Mouse (Mus musculus) mouse trophoblast stem cell (cell line): ENCODE measurements around the gene Tmprss15.

Source experiments
- in situ Hi-C, 2 experiments: fragments of 300-500 bp; cut with MseI, MboI; formaldehyde crosslinking; loops; 2 replicates in 1 of 2; 3 replicates in 1 of 2; pipeline ENCODE4 v1.15.1; 2025

Tmprss15 gene

GRCm38 (mm10) chr16:79090997-79091396, at the start of gene Tmprss15:
Gene Tmprss15 (minus strand): TSS chr16:79091097.
- in situ Hi-C loops = no loop called here

DNA sequence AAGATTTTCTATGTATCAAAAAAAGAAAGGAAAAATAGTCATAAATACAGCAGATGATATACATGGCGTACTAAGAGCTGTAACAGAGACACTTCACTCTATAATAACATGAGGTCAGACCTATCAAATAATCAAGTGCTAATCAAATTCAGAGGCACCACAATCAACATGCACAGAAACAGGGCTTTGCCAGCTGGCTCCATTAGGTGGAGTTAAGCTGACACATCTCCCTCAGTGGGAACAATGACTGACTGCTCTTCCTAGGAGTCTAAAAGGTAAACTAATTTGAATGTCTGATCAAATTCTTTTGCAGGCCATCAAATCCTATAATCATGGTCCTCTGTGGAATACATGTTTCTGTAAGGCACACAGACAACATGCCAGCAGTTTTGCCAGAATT, 24.0 kb upstream of the Tmprss15 start:
- in situ Hi-C loops = no loop called here

GRCm38 (mm10) chr16:79109516-79109915, 18.6 kb upstream of the Tmprss15 start:
- in situ Hi-C loops = no loop called here

DNA sequence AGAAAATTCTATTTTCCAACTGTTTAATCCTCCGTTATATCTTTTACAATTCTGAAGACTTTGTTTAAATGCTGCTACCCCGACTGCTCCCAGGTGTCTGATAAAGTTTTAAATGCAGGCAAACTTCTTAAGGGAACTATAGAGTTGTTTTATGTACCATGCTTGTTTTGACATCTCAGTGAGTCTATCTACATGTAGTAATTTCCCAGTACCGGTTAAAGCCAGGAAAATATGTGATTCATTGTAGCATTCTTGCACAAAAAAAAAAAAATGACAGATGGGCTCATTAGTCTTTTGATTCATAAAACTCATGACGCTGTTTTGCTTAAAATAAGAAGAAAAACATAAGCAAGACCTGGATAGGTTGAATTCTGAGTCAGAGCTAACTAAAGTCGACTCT, 18.1 kb upstream of the Tmprss15 start:
- in situ Hi-C loops = no loop called here

DNA sequence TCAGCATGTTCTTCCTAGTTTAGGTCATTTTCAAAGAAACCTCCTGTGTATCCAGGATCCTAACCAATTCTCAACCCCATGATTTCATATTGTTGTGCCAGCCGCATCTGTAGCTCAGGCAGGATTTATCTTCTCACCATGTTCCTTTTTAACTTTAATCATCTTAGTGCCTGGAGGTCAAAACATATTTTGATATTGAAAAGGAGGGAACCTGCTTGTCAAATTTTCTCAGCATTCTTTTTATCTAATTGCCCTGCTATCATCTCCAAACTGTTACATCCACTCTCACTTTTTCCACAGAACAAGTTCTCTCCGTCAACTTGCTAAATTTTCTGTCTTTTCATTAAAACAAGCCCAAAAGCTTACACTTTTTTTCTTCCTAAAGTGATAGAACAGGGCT, 9.4 kb upstream of the Tmprss15 start:
- in situ Hi-C loops = no loop called here

DNA sequence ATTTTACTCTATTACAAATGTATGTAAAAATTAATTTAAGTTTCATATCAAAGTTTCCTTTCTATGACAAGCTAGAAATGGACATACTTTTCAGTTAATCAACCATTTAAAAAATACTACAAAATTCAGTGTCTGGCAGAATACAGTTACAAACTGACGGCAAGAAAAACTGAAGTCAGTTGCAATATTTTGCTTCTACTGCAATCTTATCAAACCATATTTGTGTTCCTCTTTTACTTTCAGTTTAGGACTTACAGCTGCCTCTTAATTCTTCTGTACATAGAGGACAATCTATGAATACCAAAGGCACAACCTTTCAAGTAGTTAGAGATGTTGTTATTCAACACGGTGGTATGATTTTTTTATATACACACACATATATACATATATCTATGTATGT, 7.4 kb upstream of the Tmprss15 start:
- in situ Hi-C loops = no loop called here

GRCm38 (mm10) chr16:79086550-79086949, 4.3 kb downstream of the Tmprss15 start:
- in situ Hi-C loops = no loop called here

DNA sequence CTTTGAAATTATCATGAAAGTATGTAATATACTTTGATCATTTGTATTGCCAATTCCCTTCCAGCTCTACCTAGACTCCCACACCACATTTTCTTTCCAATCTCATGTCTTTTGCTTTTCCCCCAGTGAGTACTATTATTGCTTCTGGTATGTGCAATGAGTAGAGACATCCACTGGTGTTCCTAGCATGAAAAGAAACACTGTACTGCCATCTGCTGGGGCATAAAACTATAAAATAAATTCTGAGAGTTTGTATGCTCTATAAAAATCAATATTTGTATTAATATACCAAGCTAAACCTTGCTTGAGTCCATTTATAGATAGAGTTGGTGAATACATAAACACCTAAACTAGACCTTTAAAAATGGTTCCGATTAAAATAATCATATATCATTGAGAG, 27.0 kb downstream of the Tmprss15 start:
- in situ Hi-C loops = no loop called here

GRCm38 (mm10) chr16:79058775-79059558, 31.9 kb downstream of the Tmprss15 start:
- in situ Hi-C loops = no loop called here

DNA sequence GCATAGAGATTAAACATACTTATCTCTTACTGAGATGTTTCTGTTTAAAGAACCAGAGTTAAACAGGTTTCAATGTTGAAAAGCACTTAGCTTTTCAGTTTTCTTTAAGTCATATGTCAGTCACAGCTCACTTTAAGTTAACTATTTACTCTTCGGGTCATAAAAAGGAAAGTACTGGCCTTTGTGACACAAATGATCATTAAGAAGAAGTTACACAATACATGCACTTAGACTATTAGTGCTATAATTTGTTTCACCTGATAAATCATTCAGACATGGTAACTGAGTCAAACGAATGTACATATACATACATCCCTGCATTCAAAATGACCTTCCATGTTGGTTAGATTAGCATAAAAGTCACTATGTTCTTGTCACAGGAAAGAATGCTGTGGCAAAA, 58.3 kb downstream of the Tmprss15 start:
- in situ Hi-C loops = no loop called here

- in situ Hi-C loops = no loop called here
Measured at GRCm38 (mm10) chr16:79002812-79003211, 88.1 kb downstream of the Tmprss15 start.

- in situ Hi-C loops = no loop called here
Measured at GRCm38 (mm10) chr16:79001679-79002078, 89.2 kb downstream of the Tmprss15 start.

GRCm38 (mm10) chr16:78976384-78976783, 114.5 kb downstream of the Tmprss15 start:
- in situ Hi-C loops = no loop called here

- in situ Hi-C loops = no loop called here
Measured at GRCm38 (mm10) chr16:78974099-78974498, 116.8 kb downstream of the Tmprss15 start.

DNA sequence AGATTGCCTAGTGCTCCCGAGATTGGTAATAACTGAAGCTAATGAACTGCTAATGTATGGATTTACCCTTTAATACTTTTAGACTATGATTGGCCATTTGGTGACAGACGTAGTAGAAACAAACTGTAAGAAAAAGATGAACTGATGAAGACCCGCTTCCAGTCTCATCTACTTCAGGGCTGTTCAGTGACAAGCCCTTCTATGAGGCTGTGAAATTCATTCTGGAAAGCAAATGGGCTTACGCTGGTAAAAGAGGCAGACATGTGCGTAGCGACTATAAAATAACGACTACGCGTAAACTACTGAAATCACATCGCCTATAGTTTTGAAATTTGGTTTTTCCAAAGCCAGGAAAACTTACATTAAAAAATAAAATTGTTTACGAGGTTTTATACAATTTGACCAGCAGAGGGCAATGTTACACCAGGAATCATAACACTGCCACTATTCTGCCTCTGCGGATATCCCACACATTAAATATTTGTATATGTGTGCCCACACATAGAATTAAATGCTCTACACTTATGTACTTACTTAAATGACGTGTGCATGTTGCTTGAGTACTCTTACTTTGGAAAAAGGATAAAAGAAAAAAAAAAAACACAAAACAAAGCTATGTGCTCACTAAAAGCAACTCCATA, 121.7 kb downstream of the Tmprss15 start:
- in situ Hi-C loops = no loop called here

DNA sequence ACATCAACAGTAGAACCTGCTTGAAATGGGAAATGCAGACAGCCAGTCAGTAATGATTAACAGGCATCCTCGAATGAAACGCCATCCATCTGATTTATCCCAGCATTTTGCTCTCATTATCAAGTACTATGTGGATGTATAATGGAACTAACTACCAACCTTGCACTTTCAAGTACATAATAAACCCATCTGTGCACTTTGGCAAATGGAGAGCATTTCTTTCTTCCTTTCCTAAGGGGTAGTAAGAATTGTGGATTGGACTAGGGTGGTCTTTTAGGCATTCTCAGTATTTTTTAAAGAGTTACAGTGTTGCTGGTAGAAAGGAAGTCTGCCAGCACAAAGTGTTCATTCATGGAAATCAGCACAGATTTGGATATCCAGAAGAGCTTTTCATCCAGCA, 133.5 kb downstream of the Tmprss15 start:
- in situ Hi-C loops = no loop called here

- in situ Hi-C loops = no loop called here
Measured at GRCm38 (mm10) chr16:78950359-78950758, 140.5 kb downstream of the Tmprss15 start.

DNA sequence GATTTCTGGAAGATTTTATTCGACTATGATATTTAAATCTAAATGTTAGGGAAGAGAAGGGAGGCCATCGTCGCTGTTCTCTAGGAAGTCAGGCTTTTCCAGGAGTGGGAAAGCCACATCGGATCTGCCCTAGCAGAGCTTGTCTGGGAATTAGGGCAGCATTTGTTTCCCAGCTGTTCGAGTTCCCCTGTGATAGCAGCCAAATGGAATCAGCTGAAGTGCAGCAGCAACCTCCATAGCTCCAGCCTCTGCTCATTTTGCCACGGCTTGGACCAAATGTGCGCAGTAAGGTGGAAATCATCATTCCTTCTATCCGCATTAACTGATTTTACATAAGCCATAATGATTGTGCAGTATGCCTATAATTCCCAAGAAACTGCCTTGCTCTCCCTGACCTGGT, 153.1 kb downstream of the Tmprss15 start:
- in situ Hi-C loops = no loop called here

- in situ Hi-C loops = no loop called here
Measured at GRCm38 (mm10) chr16:78934298-78934697, 156.6 kb downstream of the Tmprss15 start.

- in situ Hi-C loops = no loop called here
Measured at GRCm38 (mm10) chr16:78931287-78932025, 159.4 kb downstream of the Tmprss15 start.

GRCm38 (mm10) chr16:78930382-78931286, 160.3 kb downstream of the Tmprss15 start, which contains the start of gene Chodl:
Gene Chodl (plus strand): TSS chr16:78930948.
- in situ Hi-C loops = no loop called here
